Mouse (Mus musculus) forebrain, embryonic 10.5 days (tissue): ENCODE measurements around the gene Slc13a4. TPM values are rescaled to one million over a fixed set of nuclear protein-coding genes. Genes with fewer than 3 reads are reported as not detected.

Experiments used
- DNase-seq: peaks from one replicate; pipeline ENCODE4 v3.0.0-alpha.2; 2017; ENCODE audit warnings: low spot score; ENCODE audit errors: extremely low spot score
- H3K27ac ChIP-seq: fragments of 300-500 bp; sonication (generic); 2 replicates; pipeline ENCODE4 v1.5.1; 2016; ENCODE audit warnings: mild to moderate bottlenecking
- H3K27me3 ChIP-seq: fragments of 300-500 bp; sonication (generic); 2 replicates; pipeline ENCODE4 v1.6.1; 2016; ENCODE audit warnings: mild to moderate bottlenecking; ENCODE audit not compliant: poor library complexity, severe bottlenecking
- H3K36me3 ChIP-seq: fragments of 300-500 bp; sonication (generic); replicated peaks from 2 replicates; pipeline ENCODE4 v1.6.1; 2016; ENCODE audit warnings: mild to moderate bottlenecking, moderate library complexity
- H3K4me1 ChIP-seq: fragments of 300-500 bp; sonication (generic); 2 replicates; pipeline ENCODE4 v1.6.1; 2016
- H3K4me3 ChIP-seq: fragments of 300-500 bp; sonication (generic); 2 replicates; pipeline ENCODE4 v1.5.1; 2016; ENCODE audit warnings: mild to moderate bottlenecking, moderate library complexity
- H3K9me3 ChIP-seq: fragments of 300-500 bp; sonication (generic); 2 replicates; pipeline ENCODE4 v1.6.1; 2016; ENCODE audit warnings: mild to moderate bottlenecking, moderate library complexity
- WGBS: fragments of 180-500 bp; shearing (Covaris S2); methylation state at CpG from one replicate; pipeline ENCODE4 v1.1.7; 2016; 5-methylcytosine and 5-hydroxymethylcytosine counted together
- polyA plus RNA-seq: library from polyadenylated mRNA; unstranded; fragments of >200 nt; fragmentation: Nextera tagmentation; extraction: Ambion mirVana; gene quantifications from 2 replicates; pipeline ENCODE4 v1.2.1, GENCODE M21; 2016

Gene Slc13a4
- polyA plus RNA-seq, 1 experiment from 2014 or later, result 0.72 TPM

DNA sequence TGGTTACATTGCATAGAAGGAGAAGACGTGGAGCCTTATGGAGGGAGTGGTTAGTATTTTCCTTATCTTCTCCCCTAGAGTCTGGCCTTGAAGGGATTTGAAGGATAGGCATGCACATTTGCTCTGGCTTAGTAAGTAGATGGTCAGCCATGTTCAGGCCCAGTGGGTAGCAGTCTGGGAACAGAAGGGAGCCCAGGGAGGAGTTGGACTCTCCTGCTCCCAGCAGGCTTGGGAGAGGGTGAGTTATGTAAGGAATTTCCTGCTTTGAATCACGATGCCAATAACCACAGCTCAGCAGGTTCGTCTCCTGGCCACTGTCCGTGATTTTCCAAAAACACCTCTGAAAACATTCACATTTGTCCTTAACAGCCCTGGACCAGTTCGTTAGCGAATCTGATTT lies 22.9 kb upstream of the Slc13a4 start:
- Histone ChIP-seq H3K27me3 (peaks cover 20% of the 10 kb centered on the region; the same call in 1 of the 2 replicates), H3K36me3 (no peaks in the 10 kb centered on the region), H3K4me3 (no peak overlapping the region), H3K27ac (no peak overlapping the region), H3K9me3 (no peaks in the 10 kb centered on the region), H3K4me1 (peaks cover 19% of the 10 kb centered on the region)
- no peak for DNase-seq
- 59% methylated on average over 6 of the region's 6 CpGs for WGBS

DNA sequence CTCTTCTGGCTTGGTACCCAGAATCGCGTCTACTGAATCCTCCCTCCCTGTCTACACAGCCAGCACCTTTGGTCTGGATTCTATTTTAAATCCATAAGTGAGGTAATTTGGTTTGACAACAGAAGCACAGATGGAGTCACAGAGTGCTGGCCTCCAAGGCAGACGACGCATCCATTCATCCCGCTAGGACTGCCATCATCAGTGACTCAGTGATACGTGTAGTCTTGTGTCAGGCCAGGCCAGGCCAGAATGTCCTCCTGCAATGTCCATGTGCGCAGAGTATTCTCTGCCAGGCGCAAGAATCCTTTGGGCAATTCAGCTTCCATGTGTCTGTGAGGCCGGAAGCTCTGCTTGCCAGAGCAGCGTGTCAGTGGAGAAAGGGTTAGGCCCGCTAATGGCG lies 22.0 kb upstream of the Slc13a4 start:
- Histone ChIP-seq H3K4me3 (no peak overlapping the region), H3K4me1 (peaks cover 19% of the 10 kb centered on the region), H3K27ac (no peak overlapping the region), H3K27me3 (peaks cover 15% of the 10 kb centered on the region; the same call in 1 of the 2 replicates), H3K36me3 (no peaks in the 10 kb centered on the region), H3K9me3 (no peaks in the 10 kb centered on the region)
- no peak for DNase-seq
- 93% methylated on average over 12 of the region's 12 CpGs for WGBS

DNA sequence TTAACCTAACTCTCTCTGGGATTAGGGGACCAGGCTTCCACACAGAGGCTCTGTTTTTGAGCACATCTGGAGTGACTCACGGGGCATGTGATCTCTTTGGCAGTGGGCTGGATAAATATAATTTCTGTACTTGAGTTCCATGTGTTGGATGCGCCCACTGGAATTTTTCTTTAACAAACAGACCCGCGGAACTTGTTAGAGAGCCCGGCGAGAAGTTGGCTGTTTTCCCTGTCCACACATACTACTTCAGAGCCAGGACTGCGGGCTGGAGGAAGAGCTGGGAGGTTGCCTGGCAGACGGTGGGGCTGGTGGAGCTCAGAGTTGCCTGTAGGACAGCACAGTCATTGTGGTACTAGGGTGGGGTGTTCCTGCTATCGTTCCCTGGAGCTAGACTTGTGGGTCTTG lies 18.2 kb upstream of the Slc13a4 start, which contains the start of gene Fam180a:
TSS of gene Fam180a (minus strand) at position 31 of the 405 bp plus-strand sequence.
- no peak within 1 kb of the TSS for H3K27ac ChIP-seq
- DNase-seq, result no peak
- H3K4me3 ChIP-seq, result no peak within 1 kb of the TSS
- H3K4me1 ChIP-seq, result peaks cover 5% of the 10 kb centered on the region; the same call in 1 of the 2 replicates
- 90% methylated on average over 9 of the region's 9 CpGs for WGBS
- no peaks in the 10 kb centered on the region for H3K36me3 ChIP-seq
- H3K27me3 ChIP-seq, result no peaks in the 10 kb centered on the region
- no peaks in the 10 kb centered on the region for H3K9me3 ChIP-seq

DNA sequence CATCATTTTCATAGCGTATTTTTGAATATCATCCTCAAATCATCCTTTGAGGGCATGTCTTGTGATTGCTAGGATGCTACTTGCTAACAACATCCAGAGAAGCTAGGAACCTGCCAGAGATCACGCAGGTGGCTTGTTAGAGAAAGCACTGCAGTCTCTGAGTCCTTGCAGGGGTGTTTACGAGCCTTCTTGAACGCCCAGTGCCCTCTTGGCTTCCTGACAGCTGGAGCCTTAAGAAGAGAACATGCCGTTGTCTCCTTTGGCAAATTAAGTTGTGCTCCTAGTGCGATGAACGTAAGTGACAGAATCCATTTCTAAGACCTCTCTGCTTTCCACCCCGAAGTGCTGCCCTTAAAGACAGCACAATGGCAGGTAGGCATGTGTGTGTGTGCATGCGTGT lies 16.4 kb upstream of the Slc13a4 start:
- Histone ChIP-seq H3K36me3 (no peaks in the 10 kb centered on the region), H3K4me3 (no peak overlapping the region), H3K27ac (no peak overlapping the region), H3K9me3 (no peaks in the 10 kb centered on the region), H3K27me3 (no peaks in the 10 kb centered on the region), H3K4me1 (no peaks in the 10 kb centered on the region)
- DNase-seq, result no peak
- WGBS, result 82% methylated on average over 9 of the region's 9 CpGs

DNA sequence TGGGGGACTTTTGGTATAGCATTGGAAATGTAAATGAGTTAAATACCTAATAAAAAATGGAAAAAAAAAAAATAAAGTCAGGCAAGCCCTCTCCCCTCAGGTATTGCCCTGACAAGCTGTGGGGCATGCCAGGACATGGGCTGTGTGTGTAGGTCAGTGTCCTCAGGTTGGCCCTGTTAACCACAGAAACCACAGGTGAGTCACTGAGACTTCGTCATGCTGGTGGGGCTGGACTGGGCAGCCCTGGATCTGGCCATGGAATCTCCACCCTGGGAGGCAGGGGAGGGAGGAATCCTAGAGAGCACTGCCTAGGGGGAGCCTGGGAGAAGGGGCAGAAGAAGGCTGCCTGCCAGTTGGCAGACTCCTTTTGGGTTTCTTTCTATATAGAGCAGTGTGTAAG lies 15.1 kb upstream of the Slc13a4 start:
- Histone ChIP-seq H3K9me3 (no peaks in the 10 kb centered on the region), H3K27me3 (no peaks in the 10 kb centered on the region), H3K36me3 (no peaks in the 10 kb centered on the region), H3K4me3 (no peak overlapping the region), H3K4me1 (no peaks in the 10 kb centered on the region), H3K27ac (no peak overlapping the region)
- 71% methylated on average over 1 of the region's 1 CpGs for WGBS
- no peak for DNase-seq

DNA sequence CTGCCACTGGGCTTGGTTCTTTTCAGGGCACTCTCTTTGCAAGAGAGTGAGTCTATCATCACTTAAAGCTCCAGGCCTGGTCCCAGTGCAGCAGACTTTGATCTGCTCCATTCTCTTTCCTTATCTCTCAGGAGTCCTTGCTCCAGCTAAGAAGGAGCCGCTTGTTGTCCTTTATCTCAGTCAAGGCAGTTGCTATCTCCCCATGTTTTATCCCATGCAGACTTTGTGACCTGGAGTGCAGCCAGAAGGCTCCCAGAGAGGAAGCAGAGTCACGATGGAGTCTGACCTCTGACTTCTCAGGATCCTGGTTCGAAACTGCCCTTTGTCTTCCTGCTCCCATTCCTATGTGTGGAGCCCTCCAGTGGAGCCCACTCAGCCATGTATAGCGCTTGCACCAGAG lies 13.2 kb upstream of the Slc13a4 start:
- H3K27ac ChIP-seq, result no peak overlapping the region
- no peak overlapping the region for H3K4me3 ChIP-seq
- H3K27me3 ChIP-seq, result no peaks in the 10 kb centered on the region
- DNase-seq, result no peak
- no peaks in the 10 kb centered on the region for H3K9me3 ChIP-seq
- no peaks in the 10 kb centered on the region for H3K4me1 ChIP-seq
- 88% methylated on average over 4 of the region's 4 CpGs for WGBS
- H3K36me3 ChIP-seq, result no peaks in the 10 kb centered on the region

DNA sequence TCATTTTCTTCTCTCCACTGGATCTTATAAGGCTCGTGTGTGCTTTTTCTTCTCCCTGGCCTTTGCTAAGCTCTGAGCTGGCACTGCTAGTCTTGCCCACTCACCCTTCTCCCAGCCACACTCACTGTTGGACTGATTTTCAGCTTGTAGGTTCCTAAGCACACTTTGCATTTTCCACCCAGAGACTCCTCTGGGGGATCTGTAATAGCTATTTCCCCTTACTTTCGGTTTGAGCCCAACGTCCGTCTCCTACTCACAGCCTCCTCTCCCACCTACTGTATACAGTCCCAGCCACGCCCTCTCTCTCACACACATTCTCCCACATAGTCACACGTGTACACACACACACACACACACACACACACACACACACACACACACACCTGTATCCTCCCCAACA lies 11.9 kb upstream of the Slc13a4 start:
- H3K27me3 ChIP-seq, result no peaks in the 10 kb centered on the region
- no peak overlapping the region for H3K27ac ChIP-seq
- DNase-seq, result no peak
- H3K36me3 ChIP-seq, result no peaks in the 10 kb centered on the region
- H3K4me3 ChIP-seq, result no peak overlapping the region
- WGBS, result 86% methylated on average over 6 of the region's 6 CpGs
- no peaks in the 10 kb centered on the region for H3K4me1 ChIP-seq
- no peaks in the 10 kb centered on the region for H3K9me3 ChIP-seq

DNA sequence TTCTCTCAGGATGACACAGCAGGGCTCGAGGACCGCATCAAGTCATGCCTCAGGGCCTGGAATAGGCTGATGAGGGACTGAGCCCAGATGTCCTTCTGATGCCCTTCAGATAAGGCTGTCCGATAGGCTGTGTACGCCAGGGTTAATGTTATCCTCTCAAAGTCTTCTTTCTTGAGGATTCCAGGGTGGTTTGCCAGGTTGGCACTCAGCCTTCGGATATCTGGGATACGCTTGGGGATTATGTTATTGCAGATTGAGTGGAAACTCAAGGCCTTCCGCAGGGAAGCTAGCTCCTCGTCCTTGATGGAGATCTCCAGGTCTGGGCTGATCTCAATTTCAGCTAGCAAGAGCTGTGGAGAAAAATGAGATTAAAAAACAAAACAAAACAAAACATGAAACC lies 5.6 kb upstream of the Slc13a4 start:
- no peak for DNase-seq
- Histone ChIP-seq H3K27ac (no peak overlapping the region), H3K27me3 (no peaks in the 10 kb centered on the region), H3K4me3 (no peak overlapping the region), H3K9me3 (no peaks in the 10 kb centered on the region), H3K4me1 (0 out of 2 replicates have a peak, but pooled peaks cover under 1% of the 10 kb centered on the region), H3K36me3 (no peaks in the 10 kb centered on the region)
- WGBS, result 93% methylated on average over 8 of the region's 8 CpGs

DNA sequence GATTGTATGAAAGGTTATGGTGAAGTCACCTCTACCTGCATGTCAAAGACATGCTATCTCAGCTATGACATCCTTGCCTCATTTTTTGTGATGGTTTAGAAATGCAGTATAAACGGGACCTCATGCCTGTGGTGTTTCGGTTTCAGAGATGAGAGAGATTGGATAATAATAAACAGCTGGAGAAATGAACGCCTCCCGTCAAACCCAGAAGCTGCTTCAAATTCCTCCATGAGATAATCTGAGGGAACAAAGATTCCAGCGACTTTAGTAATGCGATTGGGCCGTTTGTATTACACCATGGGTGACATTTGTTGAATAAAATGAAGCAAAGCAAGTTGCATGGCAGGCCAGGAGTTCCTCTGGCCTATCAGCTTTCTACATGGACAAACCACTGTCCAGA lies 1.5 kb upstream of the Slc13a4 start:
- no peak for DNase-seq
- 80% methylated on average over 7 of the region's 7 CpGs for WGBS
- Histone ChIP-seq H3K27ac (no peak overlapping the region), H3K27me3 (no peaks in the 10 kb centered on the region), H3K9me3 (no peaks in the 10 kb centered on the region), H3K36me3 (no peaks in the 10 kb centered on the region), H3K4me1 (peaks cover 7% of the 10 kb centered on the region), H3K4me3 (no peak overlapping the region)

DNA sequence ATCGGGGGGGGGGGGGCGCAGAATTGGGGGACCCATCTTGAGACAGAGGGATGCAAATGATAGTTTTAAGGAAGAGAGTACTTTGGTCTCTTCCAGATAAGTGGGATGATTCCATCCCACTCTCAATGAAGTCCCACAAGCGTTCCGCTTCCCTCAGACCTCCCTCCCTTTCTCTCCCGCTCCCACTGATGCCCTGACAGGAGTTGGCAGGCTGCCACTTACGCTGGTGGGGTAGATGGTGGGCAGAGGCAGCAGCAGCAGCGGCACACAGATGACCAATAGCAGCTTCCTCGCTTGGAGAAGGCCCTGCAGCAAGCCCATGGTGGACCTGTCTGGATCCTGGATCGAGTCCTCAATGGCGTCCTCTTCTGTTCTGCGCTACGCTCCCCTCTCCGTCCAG lies 795 bp downstream of the Slc13a4 start:
- WGBS, result 84% methylated on average over 13 of the region's 13 CpGs
- no peak overlapping the region for H3K27ac ChIP-seq

DNA sequence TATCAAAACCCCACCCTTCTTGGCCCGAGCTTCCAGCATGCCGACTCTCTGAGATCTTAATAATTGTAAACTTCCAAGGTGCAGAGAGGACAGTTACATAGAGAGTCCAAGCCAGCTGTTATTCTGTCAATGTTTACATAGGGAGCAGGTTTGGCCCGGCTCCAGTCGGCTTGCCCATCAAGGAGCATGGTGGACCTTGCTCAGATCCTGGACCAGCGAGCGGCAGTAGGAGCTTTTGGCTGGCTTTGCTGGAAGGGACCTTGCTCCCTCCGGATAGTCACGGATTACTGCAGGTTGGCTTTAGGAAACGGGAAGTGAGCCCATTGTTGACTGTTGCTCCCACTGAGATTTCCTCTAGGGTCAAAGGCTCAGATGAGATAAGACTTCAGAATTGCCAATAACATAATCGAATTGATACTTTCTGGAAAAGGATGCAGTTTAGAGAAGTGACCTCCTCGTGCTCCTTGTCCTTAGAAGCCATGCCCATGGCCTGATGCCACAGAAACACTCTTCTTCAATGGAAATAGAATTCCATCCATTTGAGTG lies 4.5 kb downstream of the Slc13a4 start:
- no peaks in the 10 kb centered on the region for H3K27me3 ChIP-seq
- no peaks in the 10 kb centered on the region for H3K36me3 ChIP-seq
- H3K9me3 ChIP-seq, result no peaks in the 10 kb centered on the region
- H3K4me3 ChIP-seq, result no peak overlapping the region
- WGBS, result 85% methylated on average over 11 of the region's 11 CpGs
- peaks cover 6% of the 10 kb centered on the region for H3K4me1 ChIP-seq
- no peak for DNase-seq
- no peak overlapping the region for H3K27ac ChIP-seq

More for the DNA sequence above, 795 bp downstream of the Slc13a4 start:
- Histone ChIP-seq H3K4me3 (no peak overlapping the region), H3K9me3 (no peaks in the 10 kb centered on the region), H3K27me3 (no peaks in the 10 kb centered on the region), H3K4me1 (peaks cover 7% of the 10 kb centered on the region), H3K36me3 (no peaks in the 10 kb centered on the region)
- no peak for DNase-seq

DNA sequence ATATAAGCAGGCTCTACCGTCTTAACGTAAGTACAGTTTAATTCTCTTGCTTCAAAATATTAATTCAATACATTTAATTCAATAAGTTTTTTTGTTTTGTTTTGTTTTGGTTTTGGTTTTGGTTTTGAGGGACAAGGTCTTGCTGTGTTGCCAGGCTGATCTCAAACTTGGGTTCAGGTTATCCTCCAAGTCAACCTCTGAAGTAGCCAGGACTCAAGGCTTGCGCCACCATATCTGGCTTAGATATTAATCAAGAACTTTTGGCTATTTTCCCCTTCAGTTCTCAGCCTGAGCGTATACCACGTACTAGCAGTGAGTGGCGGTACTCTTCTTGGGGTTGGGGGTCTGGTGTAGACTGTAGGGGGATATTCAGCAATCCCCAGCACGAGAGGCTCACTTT lies 5.3 kb downstream of the Slc13a4 start:
- H3K4me1 ChIP-seq, result no peaks in the 10 kb centered on the region; the same call in 1 of the 2 replicates
- no peak for DNase-seq
- H3K27me3 ChIP-seq, result no peaks in the 10 kb centered on the region
- no peak overlapping the region for H3K27ac ChIP-seq
- WGBS, result 91% methylated on average over 7 of the region's 7 CpGs
- H3K36me3 ChIP-seq, result no peaks in the 10 kb centered on the region
- H3K9me3 ChIP-seq, result no peaks in the 10 kb centered on the region
- H3K4me3 ChIP-seq, result no peak overlapping the region

DNA sequence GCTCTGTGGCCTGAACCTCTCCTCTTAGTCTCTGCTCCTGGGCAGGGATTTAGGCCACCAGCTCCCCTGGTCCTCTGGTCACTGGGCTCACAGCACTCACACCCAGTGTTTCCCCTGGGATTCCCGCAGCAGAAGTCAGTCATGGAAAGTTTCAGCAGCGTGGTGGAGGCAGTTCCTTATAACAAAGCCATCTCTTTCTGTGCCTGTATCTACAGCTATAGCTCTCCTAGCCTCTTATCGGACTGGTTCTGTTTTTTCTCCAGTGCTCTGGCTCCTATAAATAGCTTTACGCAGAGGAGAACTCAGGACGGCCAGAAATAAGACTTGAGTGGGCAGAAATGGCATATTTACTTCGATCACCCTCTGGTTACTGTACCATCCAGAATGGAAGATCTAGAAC lies 9.6 kb downstream of the Slc13a4 start:
- no peaks in the 10 kb centered on the region for H3K9me3 ChIP-seq
- WGBS, result 87% methylated on average over 6 of the region's 6 CpGs
- H3K27me3 ChIP-seq, result no peaks in the 10 kb centered on the region
- H3K27ac ChIP-seq, result no peak overlapping the region
- H3K4me1 ChIP-seq, result peaks cover 4% of the 10 kb centered on the region; the same call in 1 of the 2 replicates
- H3K4me3 ChIP-seq, result no peak overlapping the region
- no peaks in the 10 kb centered on the region for H3K36me3 ChIP-seq
- no peak for DNase-seq
